Mouse (Mus musculus) testis, adult 2 months (tissue): ENCODE data around the gene Nup107.

Source experiments
- CTCF ChIP-seq: fragments of 200-500 bp; IDR thresholded peaks from 2 replicates; pipeline ENCODE4 v1.5.1; 2012; ENCODE audit warnings: low read depth, mild to moderate bottlenecking, inconsistent platforms, low read length, moderate library complexity; ENCODE audit not compliant: control insufficient read depth, insufficient read depth, insufficient replicate concordance
- POLR2A ChIP-seq: fragments of 200-500 bp; IDR thresholded peaks from 2 replicates; pipeline ENCODE4 v1.6.1; 2012; ENCODE audit warnings: low read depth, mild to moderate bottlenecking, inconsistent platforms, low read length, moderate library complexity; ENCODE audit not compliant: control insufficient read depth

- no peak for TF ChIP-seq POLR2A
- no peak for TF ChIP-seq CTCF
Observed at GRCm38 (mm10) chr10:117730140-117730539, 62.4 kb downstream of the Nup107 start.
